Mouse (Mus musculus) frontal cortex, postnatal 25 days (tissue): ENCODE results near the gene Itga4.

ENCODE experiments used
- DNase-seq, 2 experiments: peaks; one replicate each; pipeline ENCODE4 v3.0.0; 2022; ENCODE audit warnings: low spot score in 2 of 2

Gene Itga4

GRCm38 (mm10) chr2:79266480-79266879 is 11.3 kb downstream of the Itga4 start:
- no peak for DNase-seq

- no peak for DNase-seq
Measured at GRCm38 (mm10) chr2:79267181-79267580, 12.0 kb downstream of the Itga4 start.

GRCm38 (mm10) chr2:79268863-79269262 is 13.6 kb downstream of the Itga4 start:
- DNase-seq, result no peak

- DNase-seq, result no peak
Measured at GRCm38 (mm10) chr2:79270034-79270535, 14.9 kb downstream of the Itga4 start.

- no peak for DNase-seq
Measured at GRCm38 (mm10) chr2:79271838-79272237, 16.6 kb downstream of the Itga4 start.

GRCm38 (mm10) chr2:79278581-79278980 is 23.4 kb downstream of the Itga4 start:
- DNase-seq, result no peak

GRCm38 (mm10) chr2:79284206-79284605 is 29.0 kb downstream of the Itga4 start:
- no peak for DNase-seq

- DNase-seq, result no peak
Measured at GRCm38 (mm10) chr2:79290149-79290548, 34.9 kb downstream of the Itga4 start.

- DNase-seq, result no peak
Measured at GRCm38 (mm10) chr2:79291922-79292321, 36.7 kb downstream of the Itga4 start.

GRCm38 (mm10) chr2:79292431-79292830 is 37.2 kb downstream of the Itga4 start:
- DNase-seq, result no peak

GRCm38 (mm10) chr2:79302398-79302797 is 47.2 kb downstream of the Itga4 start:
- DNase-seq, result no peak

- DNase-seq, result no peak
Measured at GRCm38 (mm10) chr2:79307549-79307948, 52.3 kb downstream of the Itga4 start.

GRCm38 (mm10) chr2:79309454-79310118 is 54.4 kb downstream of the Itga4 start:
- DNase-seq, result no peak

GRCm38 (mm10) chr2:79312499-79312898 is 57.3 kb downstream of the Itga4 start:
- no peak for DNase-seq

- DNase-seq, result no peak
Measured at GRCm38 (mm10) chr2:79315108-79315507, 59.9 kb downstream of the Itga4 start.

GRCm38 (mm10) chr2:79316182-79316880 is 61.1 kb downstream of the Itga4 start:
- DNase-seq, result no peak

GRCm38 (mm10) chr2:79328079-79328478 is 72.9 kb downstream of the Itga4 start:
- DNase-seq, result no peak

- DNase-seq, result no peak
Measured at GRCm38 (mm10) chr2:79334661-79335060, 79.4 kb downstream of the Itga4 start.

GRCm38 (mm10) chr2:79336141-79336540 is 80.9 kb downstream of the Itga4 start:
- no peak for DNase-seq

GRCm38 (mm10) chr2:79339003-79339402 is 83.8 kb downstream of the Itga4 start:
- DNase-seq, result no peak

GRCm38 (mm10) chr2:79343115-79343514 is 87.9 kb downstream of the Itga4 start:
- no peak for DNase-seq

GRCm38 (mm10) chr2:79351179-79352099 is 96.2 kb downstream of the Itga4 start:
- DNase-seq, result no peak
